Mouse (Mus musculus): Measurements from ENCODE around the gene Kif2c.
A peak's percentile ranks its signal among the peaks of the same experiment; 100 is the strongest.

Gene Kif2c

DNA sequence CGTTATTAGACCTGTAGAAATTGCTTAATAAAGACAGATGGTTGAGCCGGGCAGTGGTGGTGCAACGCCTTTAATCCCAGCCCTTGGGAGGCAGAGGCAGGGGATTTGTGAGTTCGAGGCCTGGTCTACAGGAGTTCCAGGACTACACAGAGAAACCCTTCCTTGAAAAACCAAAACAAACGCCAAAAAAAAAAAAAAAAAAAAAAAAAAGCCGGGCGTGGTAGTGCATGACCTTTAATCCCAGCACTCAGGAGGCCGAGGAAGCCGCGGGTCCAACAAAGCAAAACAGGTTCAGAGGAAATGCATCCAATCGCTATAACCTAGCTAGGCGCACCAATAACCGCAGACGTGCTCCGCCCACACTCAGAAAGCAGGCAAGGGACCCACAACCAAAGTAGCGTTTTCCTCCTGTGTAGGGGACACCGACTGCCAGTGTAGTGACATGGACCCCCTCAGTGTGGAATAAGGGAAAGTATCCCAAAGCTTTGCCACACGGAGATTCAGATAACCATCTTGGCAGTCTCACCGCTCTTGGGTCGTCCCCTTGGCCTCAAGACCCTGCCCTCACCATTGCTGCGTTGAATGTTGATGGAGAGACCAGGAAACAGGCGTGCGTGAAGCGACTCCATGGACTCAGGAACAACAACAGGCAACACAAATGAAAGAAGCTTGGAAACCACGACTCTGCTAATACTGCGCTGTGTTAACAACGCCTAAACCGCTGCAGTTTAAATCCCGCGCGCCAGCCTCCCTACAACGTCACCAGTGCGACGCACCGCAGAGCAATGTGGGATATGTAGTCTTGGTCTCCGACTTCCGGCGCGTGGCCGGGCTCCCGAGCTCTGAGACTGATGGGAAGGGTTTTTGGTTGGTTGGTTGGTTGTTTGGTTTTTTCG is at the start of gene Kif2c:
Kif2c (minus strand) TSS at position 777 of the 896 bp plus-strand sequence.
- peak; percentile 91 for DNase-seq

DNA sequence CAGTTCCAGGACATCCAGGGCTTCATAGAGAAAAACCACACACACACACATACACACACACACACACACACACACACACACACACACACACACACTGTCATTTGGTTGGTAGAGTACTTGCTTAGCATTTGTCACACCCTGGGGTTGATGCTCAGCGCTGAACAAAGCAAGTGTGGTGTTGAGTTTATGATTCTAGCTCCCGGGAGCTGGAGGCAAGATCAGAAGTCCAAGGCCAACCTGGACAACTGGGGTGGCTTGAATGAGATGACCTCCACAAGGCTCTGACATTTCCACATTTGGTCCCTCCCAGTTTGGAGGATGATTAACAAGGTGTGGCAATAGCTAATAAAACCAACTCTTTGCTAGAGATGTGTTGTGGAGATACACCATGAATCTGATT is 48.8 kb upstream of the Kif2c start:
- DNase-seq = no peak

DNA sequence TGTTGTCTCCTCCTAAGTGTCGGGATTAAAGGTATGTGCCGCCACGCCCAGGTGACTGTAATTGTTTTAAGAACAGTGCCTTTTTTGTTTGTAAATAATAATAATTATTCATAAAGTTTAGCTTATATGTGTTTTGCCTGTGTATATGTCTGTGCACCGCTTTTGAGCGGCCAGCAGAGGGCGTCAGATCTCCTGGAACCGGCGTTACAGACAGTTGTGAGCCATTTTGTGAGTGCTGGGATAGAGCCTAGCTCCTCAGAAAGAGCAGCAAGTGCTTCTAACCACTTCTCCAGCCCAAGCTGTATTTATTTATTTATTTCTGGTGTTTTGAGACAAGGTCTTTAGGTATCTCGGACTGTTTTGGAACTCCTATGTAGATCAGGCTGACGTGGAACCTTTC is 47.9 kb upstream of the Kif2c start:
- no peak for DNase-seq

DNA sequence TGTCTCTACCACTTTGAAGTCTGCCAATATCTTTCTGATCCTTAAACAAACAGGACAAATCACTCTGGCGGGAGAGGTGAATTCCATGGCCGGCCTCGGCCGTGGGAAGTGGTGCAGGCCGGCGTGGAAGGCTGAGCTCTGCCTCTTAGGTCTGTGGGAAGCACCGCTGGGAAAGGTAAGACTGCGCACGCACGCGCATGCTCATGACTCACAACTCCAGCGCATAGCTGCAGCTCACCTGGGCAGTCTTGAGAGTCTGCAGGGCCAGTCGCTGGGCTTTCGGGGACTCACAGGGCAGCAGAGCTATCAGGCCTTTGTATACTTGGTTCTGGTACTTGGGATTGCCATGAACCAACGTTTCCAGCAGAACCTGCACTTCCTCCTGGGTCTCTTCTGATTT is 47.2 kb upstream of the Kif2c start:
- no peak for DNase-seq

DNA sequence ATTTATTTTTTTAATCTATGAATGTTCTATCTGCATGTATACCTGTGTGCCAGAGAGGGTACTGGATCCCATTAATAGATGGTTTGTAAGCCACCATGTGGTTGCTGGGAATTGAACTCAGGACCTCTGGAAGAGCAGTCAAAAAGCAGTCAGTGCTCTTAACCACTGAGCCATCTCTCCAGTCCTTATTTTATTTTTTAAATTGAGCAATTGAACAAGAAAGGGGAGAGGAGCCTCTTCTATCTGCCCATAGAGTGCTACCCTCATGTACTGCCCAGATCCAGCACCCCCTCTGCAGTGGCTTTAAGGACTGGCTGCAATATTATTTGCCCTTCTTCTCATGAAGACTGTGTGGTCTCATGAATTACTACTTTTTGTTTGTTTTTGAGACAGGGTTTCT is 42.8 kb upstream of the Kif2c start:
- no peak for DNase-seq

DNA sequence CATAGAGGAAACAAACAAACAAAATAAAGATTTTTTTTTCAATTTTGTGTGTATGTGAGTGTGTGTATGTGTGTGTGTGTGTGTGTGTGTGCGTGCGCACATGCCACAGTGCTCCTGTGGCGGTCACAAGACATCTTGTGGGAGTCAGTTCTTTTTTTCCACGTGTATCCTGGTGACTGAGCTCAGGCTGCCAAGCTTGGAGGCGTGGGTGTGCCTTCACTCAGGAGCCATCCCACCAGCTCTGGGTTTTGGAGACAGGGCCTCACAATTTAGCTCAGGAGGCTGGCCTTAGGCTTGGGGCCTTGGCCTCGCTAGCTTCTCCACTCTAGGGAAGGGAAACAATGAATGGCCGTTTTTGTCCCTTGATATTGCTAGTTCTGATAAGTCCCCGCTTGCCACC is 41.7 kb upstream of the Kif2c start:
- no peak for DNase-seq

DNA sequence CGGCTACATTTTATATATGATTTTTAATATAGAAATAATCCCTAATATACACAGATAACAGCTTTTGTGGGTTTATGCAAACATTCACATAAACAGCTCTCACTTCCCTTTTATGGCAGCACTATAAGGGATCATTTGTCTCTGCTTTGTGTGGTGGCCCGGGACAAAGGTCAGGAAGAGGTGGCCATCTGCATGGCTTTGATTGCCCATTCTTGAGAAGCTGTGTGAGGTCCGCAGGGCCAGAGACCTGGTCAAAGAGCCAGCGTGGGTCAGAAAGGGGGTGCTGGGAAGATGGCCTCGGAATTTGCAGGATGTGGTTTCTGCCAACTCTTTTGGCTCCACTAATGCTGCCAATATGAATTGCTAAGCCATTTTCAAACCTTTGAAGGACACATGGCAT is 40.6 kb upstream of the Kif2c start:
- no peak for DNase-seq

DNA sequence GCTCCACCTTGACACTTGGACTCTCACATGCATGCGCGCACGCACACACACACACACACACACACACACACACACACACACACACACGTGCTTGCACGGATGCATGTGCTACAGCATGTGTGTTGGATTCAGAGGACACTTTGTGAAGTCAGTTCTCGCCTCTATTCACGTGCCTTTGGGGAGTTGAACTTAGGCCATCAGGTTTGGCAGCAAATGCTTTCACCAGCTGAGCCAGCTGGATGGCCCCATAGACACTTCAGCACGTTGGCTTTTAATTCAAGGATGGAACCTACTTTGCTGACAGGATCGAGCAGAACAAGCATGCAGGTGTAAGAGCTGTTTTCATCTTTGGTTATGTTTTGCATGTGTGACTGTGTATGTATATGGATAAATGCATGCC is 39.4 kb upstream of the Kif2c start:
- DNase-seq = no peak

DNA sequence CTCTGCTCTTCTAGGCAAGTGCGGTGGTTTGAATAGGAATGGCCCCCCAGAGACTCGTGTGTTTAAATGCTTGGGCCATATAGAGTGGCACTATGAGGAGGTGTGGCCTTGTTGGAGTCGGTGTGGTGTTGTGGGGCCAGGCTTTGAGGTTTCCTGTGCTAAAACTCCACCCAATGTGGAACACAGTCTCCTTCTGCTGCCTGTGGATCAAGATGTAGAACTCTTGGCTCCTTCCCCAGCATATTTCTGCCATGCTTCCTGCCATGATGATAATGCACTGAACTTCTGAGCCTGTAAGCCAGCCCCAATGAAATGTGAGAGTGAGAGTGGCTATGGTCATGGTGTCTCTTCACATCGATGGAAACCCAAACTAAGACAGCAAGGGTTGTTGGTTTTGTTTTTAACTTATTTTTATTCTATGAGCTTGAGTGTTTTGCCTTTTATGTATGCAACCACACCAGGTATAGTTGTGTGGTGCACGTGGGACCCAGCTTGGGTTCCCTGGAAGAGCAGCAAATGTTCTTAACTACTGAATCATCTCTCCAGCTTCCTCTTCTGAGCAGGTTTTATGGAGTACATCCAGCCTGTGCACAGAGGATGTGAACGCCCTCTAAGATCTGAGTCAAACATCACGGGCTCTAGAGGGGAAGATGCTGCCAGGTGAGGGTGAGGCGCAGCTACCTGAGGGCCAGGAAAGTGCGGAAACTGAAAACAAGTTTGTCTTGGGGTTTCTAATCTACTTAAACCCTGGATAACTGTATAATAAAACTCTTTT is 38.5 kb upstream of the Kif2c start:
- no peak for DNase-seq

DNA sequence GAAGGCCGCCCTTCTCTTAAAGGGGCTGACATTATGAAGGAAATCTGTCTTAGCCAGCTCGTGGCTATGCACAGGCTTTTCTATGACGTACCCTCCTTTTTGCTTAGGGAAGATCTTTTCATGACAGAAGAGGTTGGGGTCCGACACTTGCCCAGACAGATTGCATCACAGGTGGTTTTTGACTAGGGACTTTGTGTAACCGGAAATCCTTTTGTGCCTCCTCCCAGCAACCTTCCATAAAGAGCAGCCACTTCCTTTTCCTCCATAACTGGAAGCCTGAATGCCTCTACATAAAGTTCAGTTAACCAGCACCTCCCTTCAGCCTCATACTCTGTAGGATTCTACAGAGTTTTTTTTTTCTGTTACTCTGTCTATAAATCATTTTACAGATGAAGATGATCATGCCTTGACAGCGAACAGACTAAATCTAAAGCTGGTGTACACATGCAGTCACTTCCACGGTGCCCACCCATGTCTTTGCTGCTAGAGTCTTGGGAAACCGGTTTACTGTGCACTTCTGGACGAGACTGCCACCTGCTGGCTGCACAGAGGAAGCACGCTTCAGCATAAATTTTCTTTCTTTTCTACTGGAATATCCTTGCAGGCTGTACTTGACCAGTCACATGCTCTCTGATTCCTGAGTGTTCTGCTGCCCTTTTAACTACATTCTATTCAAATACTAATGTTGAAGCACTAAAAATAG is 36.2 kb upstream of the Kif2c start:
- peak; percentile 36 for DNase-seq

DNA sequence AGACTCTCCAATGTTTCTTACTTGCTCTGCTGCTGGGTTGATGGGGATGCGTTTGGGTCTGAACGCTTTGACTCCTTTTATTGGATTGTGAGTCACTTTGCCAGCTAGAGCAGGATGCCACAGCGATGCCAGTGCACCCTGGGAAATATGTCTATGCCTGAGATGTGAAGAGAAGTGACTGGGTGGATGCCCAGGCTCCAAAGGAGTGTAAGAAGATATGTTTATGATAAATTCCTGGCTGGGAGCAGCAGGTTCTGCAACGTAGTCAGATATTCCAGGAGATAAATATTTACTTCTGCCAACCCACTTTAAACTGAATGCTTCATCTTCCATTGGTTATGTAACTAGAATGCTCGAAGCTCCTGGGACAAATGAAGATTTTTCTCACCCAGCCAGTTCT is 34.6 kb upstream of the Kif2c start:
- peak; percentile 53 for DNase-seq

DNA sequence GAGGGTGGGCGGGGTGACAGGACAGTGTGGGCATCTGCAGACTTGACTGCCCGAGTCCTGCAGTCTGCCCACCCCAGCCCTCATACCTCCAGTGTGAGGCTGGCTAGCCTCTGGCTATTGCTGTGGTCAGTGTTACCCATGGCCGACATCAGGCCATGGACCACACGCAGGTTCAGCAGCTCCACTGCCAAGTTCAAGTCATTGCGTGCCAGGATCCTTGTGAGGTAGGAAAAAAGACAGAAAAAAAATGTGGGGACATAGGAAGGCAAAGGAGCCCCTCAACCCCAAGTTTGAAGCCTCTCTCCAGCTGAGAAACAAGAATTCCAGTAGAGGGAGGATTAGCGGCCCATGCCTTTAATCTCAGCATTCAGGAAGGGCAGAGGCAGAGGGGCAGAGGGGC is 31.8 kb upstream of the Kif2c start:
- no peak for DNase-seq

DNA sequence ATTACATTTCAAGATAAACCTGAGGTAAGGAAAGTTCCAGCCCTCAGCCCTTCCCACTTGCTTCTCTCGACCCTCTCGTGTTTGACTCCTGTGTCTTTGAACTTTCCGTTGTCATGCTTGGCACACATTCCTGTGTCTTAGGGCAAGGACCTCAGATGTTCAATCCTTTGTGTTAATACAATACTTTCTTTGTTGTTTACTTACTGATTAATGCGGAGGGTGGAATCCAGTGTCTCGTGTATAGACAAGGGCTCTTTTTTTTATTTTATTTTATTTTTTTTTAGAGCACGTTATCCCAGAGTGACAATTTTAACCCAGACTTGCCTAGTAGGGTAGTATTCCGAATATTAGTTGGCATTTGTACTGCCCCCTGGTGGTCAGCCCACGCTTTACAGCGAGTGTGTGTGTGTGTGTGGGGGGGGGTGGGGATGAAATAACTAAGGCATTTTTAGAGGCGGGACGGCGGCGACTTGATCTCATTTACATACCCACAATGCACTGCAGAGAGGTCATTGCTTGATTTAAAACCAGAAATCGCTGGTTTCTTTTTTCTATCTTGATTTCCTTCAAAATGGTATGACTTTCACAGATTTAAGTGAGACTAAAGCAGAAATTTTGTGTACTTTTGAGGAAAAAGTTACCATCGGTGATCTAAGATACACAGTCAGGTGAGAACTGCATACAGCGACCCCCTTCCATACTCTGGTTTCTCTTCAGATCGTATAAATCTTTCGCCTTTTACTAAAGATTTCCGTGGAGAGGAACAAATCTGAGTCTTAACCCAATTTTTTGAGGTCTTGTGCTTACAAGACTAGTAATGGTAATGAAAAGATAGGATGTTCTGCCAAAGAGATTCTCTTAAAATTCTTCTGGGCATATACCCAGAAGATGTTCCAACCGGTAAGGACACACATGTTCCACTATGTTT is 28.0 kb upstream of the Kif2c start:
- DNase-seq = peak; percentile 59

DNA sequence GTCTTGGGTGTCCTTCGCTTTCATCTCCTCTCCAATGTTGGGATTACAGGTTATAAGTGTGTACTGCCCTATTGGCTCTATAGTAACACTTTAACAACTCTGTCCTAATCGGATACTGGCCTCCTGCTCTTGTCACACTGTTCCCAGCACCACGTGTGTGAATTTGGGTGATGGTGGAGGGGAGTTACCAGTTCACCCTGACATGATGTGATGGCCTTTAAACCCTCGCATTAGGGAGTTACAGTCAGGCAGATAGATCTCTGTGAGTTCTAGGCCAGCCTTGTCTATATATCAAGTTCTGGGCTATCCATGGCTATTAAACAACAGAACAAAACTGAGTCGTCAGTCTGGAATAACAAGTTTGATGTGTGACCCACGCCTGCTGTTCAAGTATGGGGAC is 27.2 kb upstream of the Kif2c start:
- DNase-seq = no peak

DNA sequence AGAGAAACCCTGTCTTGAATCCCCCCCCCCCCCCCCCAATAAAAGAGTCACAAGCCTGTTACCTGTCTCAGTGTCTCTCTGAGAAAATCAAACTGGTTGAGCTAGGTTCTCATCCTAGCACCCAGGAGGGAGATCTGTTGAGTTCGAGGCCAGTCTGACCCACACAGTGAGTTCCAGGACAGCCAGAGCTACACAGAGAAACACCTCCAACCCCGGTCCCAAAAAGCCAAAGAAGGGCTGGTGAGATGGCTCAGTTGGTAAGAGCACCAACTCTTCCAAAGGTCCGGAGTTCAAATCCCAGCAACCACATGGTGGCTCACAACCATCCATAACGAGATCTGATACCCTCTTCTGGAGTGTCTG is 20.5 kb upstream of the Kif2c start:
- no peak for DNase-seq

DNA sequence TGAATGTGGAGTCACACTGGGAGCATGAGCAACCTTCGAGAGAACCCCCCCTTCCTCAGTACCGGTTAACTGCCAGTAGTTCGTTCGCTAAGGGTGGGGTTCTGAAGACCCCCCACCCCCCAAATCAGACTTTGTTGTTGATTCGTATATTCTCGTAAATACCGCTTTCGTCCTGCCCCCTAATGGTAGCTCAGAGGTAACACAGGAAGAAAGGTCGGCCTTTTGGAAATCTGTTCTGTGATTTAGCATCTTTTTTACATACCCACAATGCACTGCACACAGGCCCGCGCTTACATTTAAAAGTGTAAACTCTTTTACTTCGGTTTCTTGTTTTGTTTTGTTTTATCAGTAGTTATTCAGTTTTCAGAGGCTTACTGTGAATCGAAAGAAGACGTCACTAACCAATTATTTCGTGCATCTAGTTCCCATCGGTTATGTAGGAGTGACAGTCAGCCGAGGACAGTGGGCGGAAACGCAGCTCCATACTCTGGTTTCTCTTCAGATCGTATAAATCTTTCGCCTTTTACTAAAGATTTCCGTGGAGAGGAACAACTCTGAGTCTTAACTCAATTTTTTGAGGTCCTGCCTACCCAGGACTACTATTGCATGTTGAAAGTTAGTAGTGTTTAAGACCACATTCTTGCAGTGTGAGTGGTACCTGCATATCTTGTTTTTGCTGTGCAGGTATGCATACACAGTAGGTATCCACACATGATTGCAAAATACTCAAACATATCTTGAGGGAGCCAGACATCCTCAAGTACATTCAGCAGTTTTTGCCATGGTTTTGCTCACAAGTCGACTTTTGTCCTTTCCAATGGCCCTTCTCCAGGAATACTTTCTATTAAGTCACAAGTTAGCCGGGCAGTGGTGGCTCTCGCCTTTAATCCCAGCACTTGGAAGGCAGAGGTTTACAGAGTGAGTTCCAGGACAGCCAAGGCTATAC is 19.9 kb upstream of the Kif2c start:
- DNase-seq = no peak

DNA sequence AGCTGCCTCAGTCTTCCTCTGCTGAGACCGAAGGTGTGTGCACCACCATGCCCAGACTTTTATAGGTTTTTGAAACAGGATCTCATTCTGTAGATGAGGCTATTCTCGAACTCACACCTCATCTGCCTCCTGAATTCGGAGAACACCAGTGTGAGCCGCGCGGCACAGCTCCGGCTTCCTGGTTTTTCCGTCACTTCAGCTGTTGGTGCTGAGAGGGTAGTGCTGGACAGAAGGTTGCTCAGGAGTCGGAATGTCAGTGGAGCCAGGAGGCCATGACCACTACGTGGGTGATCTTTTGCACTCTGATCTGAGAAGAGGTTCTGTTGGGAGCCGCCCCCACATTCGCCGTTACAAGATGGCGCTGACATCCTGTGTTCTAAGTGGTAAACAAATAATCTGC is 9.4 kb upstream of the Kif2c start:
- DNase-seq = no peak

DNA sequence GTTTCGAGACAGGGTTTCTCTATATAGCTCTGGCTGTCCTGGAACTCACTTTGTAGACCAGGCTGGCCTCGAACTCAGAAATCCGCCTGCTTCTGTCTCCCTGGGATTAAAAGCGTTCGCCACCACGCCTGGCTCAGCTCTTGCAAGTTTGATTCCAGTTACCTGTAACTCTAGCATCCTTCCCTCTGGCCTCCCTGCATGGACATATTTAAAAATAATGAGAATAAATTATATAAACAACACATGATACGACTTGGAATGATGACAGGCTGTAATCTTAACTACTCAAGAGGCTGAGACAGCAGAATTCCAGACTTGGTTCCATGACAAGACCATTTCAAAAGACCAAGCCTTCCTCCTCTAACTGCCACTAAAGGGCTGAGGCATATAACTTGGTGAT is 8.2 kb upstream of the Kif2c start:
- DNase-seq = no peak

DNA sequence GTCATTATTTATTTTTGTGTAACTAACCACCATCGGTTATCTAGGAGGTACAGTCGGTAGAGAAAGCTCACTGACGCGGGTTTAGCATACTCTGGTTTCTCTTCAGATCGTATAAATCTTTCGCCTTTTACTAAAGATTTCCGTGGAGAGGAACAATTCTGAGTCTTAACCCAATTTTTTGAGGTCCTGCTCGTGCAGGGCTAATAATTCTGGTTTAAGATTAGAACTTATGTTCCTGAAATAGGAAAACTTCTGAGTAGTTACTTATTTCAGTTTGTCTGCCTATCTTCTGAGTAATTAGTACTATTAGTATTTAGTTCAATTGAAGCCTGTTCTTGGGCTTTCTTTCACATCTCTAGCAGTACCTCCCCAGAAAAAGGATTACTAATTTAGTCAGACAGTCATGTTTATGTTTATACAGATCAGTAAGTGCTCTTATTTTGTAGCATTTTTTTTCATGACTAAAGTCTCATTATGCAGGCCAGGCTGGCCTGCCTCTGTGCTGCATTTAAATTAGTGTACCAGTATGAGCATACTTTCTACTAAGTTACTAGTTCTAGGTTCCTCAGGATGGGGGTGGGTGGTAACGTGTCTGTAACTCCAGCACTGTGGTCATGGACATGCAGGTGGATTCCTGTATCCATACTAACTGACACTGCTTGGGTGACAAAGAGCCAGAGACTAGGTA is 7.6 kb upstream of the Kif2c start:
- DNase-seq = peak; percentile 32

DNA sequence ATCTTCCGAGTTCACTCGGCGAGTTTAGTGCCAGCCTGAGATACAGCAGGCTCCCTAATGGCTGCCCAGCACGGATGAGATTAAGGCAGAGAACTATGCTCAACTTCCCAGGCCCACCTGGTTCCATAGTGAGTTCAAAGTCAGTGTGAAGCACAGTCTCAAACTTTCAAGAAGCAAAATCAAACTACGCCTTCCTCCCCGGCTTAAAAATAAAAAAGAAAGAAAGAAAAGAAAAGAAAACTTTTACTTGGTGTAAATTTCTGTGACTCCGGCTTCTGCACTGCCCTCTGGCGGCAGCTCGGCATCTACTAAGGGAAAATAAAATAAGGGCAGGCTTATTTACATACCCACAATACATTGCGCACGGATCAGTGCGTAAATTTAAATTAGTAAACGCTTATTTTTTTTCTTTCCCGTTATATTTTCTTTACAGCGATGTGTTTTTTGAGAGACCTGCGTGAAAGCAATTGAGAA is 7.0 kb upstream of the Kif2c start:
- peak; percentile 77 for DNase-seq

DNA sequence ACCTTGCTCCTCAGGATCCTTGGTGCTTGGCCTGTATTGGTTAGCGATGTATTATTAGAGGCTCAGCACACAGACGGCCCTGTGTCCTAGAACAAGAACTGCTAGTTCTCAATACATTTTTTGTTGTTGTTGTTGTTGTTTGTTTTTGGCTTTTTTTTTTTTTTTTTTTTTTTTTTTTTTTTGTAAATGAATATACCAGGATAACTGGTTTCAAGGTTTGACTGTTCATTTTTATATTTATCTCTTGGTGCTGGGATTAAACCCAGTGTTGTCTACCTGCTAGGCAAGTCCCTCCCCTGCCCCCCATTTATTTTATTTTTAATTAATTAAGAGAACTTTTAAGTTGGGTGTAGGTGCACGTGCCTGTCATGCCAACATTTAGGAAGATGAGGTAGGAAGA is 6.5 kb upstream of the Kif2c start:
- DNase-seq = no peak

All from layer of hippocampus, adult 9-11 months (tissue).